Mouse (Mus musculus) lung, postnatal 0 days (tissue): ENCODE results near the gene Pdss2.

Experiments
- CTCF ChIP-seq: IDR thresholded peaks from 2 replicates; pipeline ENCODE4 v1.5.1; 2016; ENCODE audit warnings: antibody characterized with exemption, mild to moderate bottlenecking
- EP300 ChIP-seq: IDR thresholded peaks from 2 replicates; pipeline ENCODE4 v1.6.1; 2016; ENCODE audit warnings: antibody characterized with exemption, mild to moderate bottlenecking, control low read depth

GRCm38 (mm10) chr10:43451848-43452662, 230.8 kb downstream of the Pdss2 start:
- TF ChIP-seq CTCF (peak; percentile 81), EP300 (no peak)
